Mouse (Mus musculus) bone marrow, adult 2 months (tissue): ENCODE measurements around the gene Fkbp2.

Source experiments
- CTCF ChIP-seq: fragments of 200-500 bp; IDR thresholded peaks from 2 replicates; pipeline ENCODE4 v1.5.1; 2011; ENCODE audit warnings: low read length, control low read depth; ENCODE audit not compliant: control insufficient read depth, insufficient read depth
- POLR2A ChIP-seq: fragments of 200-500 bp; IDR thresholded peaks from 2 replicates; pipeline ENCODE4 v1.6.1; 2011; ENCODE audit warnings: low read depth, mild to moderate bottlenecking, control low read depth, low read length, borderline replicate concordance; ENCODE audit not compliant: control insufficient read depth

DNA sequence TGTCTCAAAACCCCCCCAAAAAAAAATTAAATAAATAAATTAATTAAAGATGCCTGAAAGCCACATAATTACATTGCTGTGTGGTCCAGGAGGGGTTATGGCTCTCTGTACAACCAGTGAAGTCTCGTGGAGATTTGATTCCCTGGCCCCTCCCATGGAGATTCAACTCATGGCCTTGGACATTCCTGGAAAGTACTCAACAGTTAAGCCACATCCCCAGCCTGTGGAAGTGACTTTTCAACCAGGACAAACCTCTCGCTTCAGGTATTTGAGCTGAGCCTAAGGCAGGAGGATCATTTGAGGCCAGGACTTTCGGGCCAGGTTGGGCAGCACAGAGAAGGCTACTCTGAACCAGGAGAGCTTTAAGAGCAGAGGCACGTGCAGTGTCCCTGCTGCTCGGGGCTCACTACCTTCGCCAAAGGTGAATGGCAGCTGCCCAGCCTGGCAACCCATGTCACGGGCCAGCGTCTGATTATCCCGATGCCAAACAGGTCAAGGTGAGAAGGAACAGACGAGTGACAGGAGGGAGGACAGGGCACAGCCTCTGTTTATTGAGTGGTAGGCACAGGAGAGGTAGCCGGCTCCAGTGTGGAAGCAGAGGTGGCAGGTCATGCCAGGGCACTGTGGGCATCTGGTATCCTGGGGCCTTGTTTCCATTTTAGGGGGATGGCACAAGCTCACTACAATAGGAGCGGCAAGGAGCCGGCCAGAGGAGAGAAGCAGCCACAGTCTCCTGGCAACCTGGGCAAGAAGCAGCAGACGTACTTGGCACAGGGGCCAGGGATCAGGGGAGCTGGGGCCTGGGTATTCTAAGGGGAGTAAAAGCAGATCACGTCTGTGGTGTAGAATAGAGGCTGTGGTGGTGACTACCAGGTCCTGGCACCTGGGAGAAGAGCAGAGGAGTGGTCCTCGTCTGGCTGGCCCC lies 42.5 kb downstream of the Fkbp2 start:
- TF ChIP-seq CTCF = no peak
- TF ChIP-seq POLR2A = no peak
